Mouse (Mus musculus) left cerebral cortex, postnatal 10 days (tissue): ENCODE data around the gene Vmn2r4. TPM values are rescaled to one million over a fixed set of nuclear protein-coding genes. Genes with fewer than 3 reads are reported as not detected.
"Not testable (repeated sequence)": the region's sequence is repeated elsewhere in the genome, so short reads cannot be mapped to it uniquely, and the experiment has no call there.

ENCODE experiments used
- DNase-seq, 2 experiments: peaks; one replicate each; pipeline ENCODE4 v3.0.0; 2021 to 2022; ENCODE audit warnings: low spot score in 2 of 2, mixed read lengths in 1 of 2; ENCODE audit errors: extremely low spot score in 1 of 2
- intact Hi-C: fragments of 180-260 bp; cut with DNase I; formaldehyde crosslinking; loops from one replicate; pipeline ENCODE4 v1.15.1; 2025
- total RNA-seq, 2 experiments: library from RNA; stranded (reverse); gene quantifications; 2 replicates each; pipeline ENCODE4 v1.2.3; 2021

Gene Vmn2r4
- total RNA-seq = not detected

- intact Hi-C loops = not testable (repeated sequence)
These were observed at the start of gene Vmn2r4 for GRCm38 (mm10) chr3:64415268-64415667. Vmn2r4 (minus strand) TSS chr3:64415368.

DNA sequence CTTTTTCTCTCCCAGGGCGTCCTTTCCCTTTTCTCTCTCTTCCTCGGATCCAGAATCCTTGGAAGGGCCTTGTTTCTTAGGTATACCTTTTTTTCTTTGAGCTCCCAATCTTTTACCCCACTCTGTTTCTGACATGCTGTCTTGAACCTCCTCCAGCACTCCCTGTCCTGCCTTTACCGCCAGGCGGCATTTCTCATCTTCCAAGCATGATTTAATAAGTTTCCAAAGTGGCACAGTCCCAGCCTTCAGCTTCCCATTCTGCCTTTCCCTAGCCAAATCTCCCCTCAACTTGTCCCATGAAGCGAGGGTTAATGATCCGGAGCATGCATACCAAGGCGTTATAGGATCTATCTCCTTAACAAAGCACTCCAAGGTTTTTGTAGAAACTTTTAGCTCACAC, 19.1 kb upstream of the Vmn2r4 start:
- intact Hi-C loops, DNase-seq: not testable (repeated sequence)

More at GRCm38 (mm10) chr3:64415268-64415667, at the start of gene Vmn2r4:
- not testable (repeated sequence) for DNase-seq

- DNase-seq, intact Hi-C loops: not testable (repeated sequence)
These were observed 13.1 kb upstream of the Vmn2r4 start for GRCm38 (mm10) chr3:64428117-64428798.

- intact Hi-C loops, DNase-seq: not testable (repeated sequence)
These were observed 7.0 kb upstream of the Vmn2r4 start for GRCm38 (mm10) chr3:64422141-64422540.

GRCm38 (mm10) chr3:64417477-64417876, 2.3 kb upstream of the Vmn2r4 start:
- intact Hi-C loops = not testable (repeated sequence)
- peak in 1 of 2 experiments; percentile 5 for DNase-seq

GRCm38 (mm10) chr3:64414253-64414652, 915 bp downstream of the Vmn2r4 start:
- DNase-seq, intact Hi-C loops: not testable (repeated sequence)

GRCm38 (mm10) chr3:64359286-64360035, 55.7 kb downstream of the Vmn2r4 start:
- intact Hi-C loops = no loop called here
- no peak for DNase-seq

Other genes starting within 250 kb of the Vmn2r4 start
- gene Vmn2r3, start 125.7 kb downstream of the Vmn2r4 start, total RNA-seq = not detected
- gene Vmn2r5, start 94.5 kb upstream of the Vmn2r4 start, total RNA-seq = not detected
- gene Vmn2r6, start 150.5 kb upstream of the Vmn2r4 start, total RNA-seq = under 1 TPM in 1 of 2 experiments, not detected in 1; 0.06 TPM